Mouse (Mus musculus) CH12.LX (cell line): ENCODE results near the gene Sept10. TPM values are rescaled to one million over a fixed set of nuclear protein-coding genes. Genes with fewer than 3 reads are reported as not detected.

ENCODE experiments used
- DNase-seq: peaks from one replicate; pipeline ENCODE4 v3.0.0-alpha.2; 2013; ENCODE audit errors: extremely low read depth
- H3K27ac ChIP-seq: 2 replicates; pipeline ENCODE4 v1.5.1; 2012; ENCODE audit warnings: low read depth, mild to moderate bottlenecking, control low read depth, moderate library complexity; ENCODE audit not compliant: insufficient read depth
- H3K27me3 ChIP-seq: replicated peaks from 2 replicates; pipeline ENCODE3; 2012; ENCODE audit warnings: inconsistent platforms
- H3K36me3 ChIP-seq, 2 experiments: replicated peaks in 1 of 2; 2 replicates each; pipeline versions ENCODE3 to v1.6.1; 2012; ENCODE audit warnings: inconsistent platforms in 1 of 2, low read length in 1 of 2, mild to moderate bottlenecking in 1 of 2, mixed read lengths in 1 of 2, moderate library complexity in 1 of 2; ENCODE audit not compliant: control insufficient read depth in 1 of 2, insufficient read depth in 1 of 2
- H3K4me1 ChIP-seq, 2 experiments: 2 replicates each; pipeline ENCODE4 v1.6.1; 2012; ENCODE audit warnings: inconsistent platforms in 1 of 2, moderate library complexity in 1 of 2; ENCODE audit not compliant: insufficient read depth in 2 of 2, control insufficient read depth in 1 of 2
- H3K4me2 ChIP-seq: 2 replicates; pipeline ENCODE4 v1.6.1; 2012; ENCODE audit warnings: low read depth, mild to moderate bottlenecking, control low read depth; ENCODE audit not compliant: poor library complexity, insufficient read depth, severe bottlenecking
- H3K4me3 ChIP-seq, 3 experiments: fragments of 150-350 bp in 1 of 3; sonication (generic) in 1 of 3; replicated peaks in 1 of 3; 2 replicates each; pipeline versions ENCODE3 to v1.5.1; 2011 to 2012; ENCODE audit warnings: low read depth in 2 of 3, low read length in 2 of 3, mild to moderate bottlenecking in 2 of 3, moderate library complexity in 2 of 3, control low read depth in 1 of 3, improper control_type of control experiment in 1 of 3, inconsistent platforms in 1 of 3, mixed read lengths in 1 of 3; ENCODE audit not compliant: poor library complexity in 1 of 3
- H3K79me2 ChIP-seq: replicated peaks from 2 replicates; pipeline ENCODE4 v1.6.1; 2012; ENCODE audit warnings: mild to moderate bottlenecking, moderate library complexity; ENCODE audit not compliant: control insufficient read depth, poor library complexity, insufficient read depth, severe bottlenecking; ENCODE audit errors: extremely low read depth
- H3K9ac ChIP-seq: 2 replicates; pipeline ENCODE4 v1.6.1; 2012; ENCODE audit warnings: low read depth, mild to moderate bottlenecking, control low read depth, moderate library complexity; ENCODE audit not compliant: insufficient read depth
- H3K9me3 ChIP-seq: replicated peaks from 2 replicates; pipeline ENCODE3; 2012; ENCODE audit warnings: low read length, inconsistent platforms, mixed read lengths
- BHLHE40 ChIP-seq: IDR thresholded peaks from 2 replicates; pipeline ENCODE4 v1.6.1; 2011; ENCODE audit warnings: mild to moderate bottlenecking, low read depth, low read length, improper control_type of control experiment
- CHD1 ChIP-seq: IDR thresholded peaks from 2 replicates; pipeline ENCODE4 v1.6.1; 2012; ENCODE audit warnings: low read depth, low read length, improper control_type of control experiment, inconsistent platforms
- CHD2 ChIP-seq: IDR thresholded peaks from 2 replicates; pipeline ENCODE4 v1.6.1; 2011; ENCODE audit warnings: low read length, improper control_type of control experiment
- CTCF ChIP-seq, 2 experiments: IDR thresholded peaks in 1 of 2; conservative IDR thresholded peaks in 1 of 2; 2 replicates each; pipeline ENCODE4 v1.5.1; 2011 to 2012; ENCODE audit warnings: low read depth in 2 of 2, low read length in 2 of 2, improper control_type of control experiment in 1 of 2, inconsistent platforms in 1 of 2, mild to moderate bottlenecking in 1 of 2, moderate library complexity in 1 of 2
- E2F4 ChIP-seq: IDR thresholded peaks from 2 replicates; pipeline ENCODE4 v1.6.1; 2011; ENCODE audit warnings: low read depth, low read length, improper control_type of control experiment; ENCODE audit not compliant: insufficient replicate concordance
- ELF1 ChIP-seq: IDR thresholded peaks from 2 replicates; pipeline ENCODE4 v1.6.1; 2014; ENCODE audit warnings: low read depth, mild to moderate bottlenecking, inconsistent platforms, low read length, improper control_type of control experiment
- EP300 ChIP-seq: IDR thresholded peaks from 2 replicates; pipeline ENCODE4 v1.6.1; 2011; ENCODE audit warnings: low read length, improper control_type of control experiment
- ETS1 ChIP-seq: conservative IDR thresholded peaks from 2 replicates; pipeline ENCODE4 v1.6.1; 2012; ENCODE audit warnings: low read depth, mild to moderate bottlenecking, inconsistent platforms, low read length, improper control_type of control experiment, moderate library complexity
- GABPA ChIP-seq: IDR thresholded peaks from 2 replicates; pipeline ENCODE4 v1.6.1; 2012; ENCODE audit warnings: low read depth, low read length, improper control_type of control experiment, inconsistent platforms; ENCODE audit not compliant: insufficient replicate concordance
- HCFC1 ChIP-seq: IDR thresholded peaks from 2 replicates; pipeline ENCODE4 v1.6.1; 2012; ENCODE audit warnings: low read depth, mild to moderate bottlenecking, inconsistent platforms, low read length, improper control_type of control experiment
- IRF4 ChIP-seq: IDR thresholded peaks from 2 replicates; pipeline ENCODE4 v1.6.1; 2014; ENCODE audit warnings: low read depth, mild to moderate bottlenecking, inconsistent platforms, low read length, improper control_type of control experiment
- JUN ChIP-seq: IDR thresholded peaks from 2 replicates; pipeline ENCODE4 v1.6.1; 2011; ENCODE audit warnings: low read depth, mild to moderate bottlenecking, low read length, improper control_type of control experiment, moderate library complexity; ENCODE audit not compliant: insufficient read depth
- JUND ChIP-seq: conservative IDR thresholded peaks from 2 replicates; pipeline ENCODE4 v1.6.1; 2011; ENCODE audit warnings: low read depth, low read length, improper control_type of control experiment
- KAT2A ChIP-seq: IDR thresholded peaks from 2 replicates; pipeline ENCODE4 v1.6.1; 2012; ENCODE audit warnings: low read length, improper control_type of control experiment, inconsistent platforms; ENCODE audit not compliant: insufficient replicate concordance
- MAFK ChIP-seq: IDR thresholded peaks from 2 replicates; pipeline ENCODE4 v1.6.1; 2011; ENCODE audit warnings: low read length, improper control_type of control experiment; ENCODE audit not compliant: insufficient replicate concordance
- MAX ChIP-seq: IDR thresholded peaks from 2 replicates; pipeline ENCODE4 v1.6.1; 2011; ENCODE audit warnings: low read length, improper control_type of control experiment
- MAZ ChIP-seq: IDR thresholded peaks from 2 replicates; pipeline ENCODE4 v1.6.1; 2012; ENCODE audit warnings: low read depth, mild to moderate bottlenecking, inconsistent platforms, low read length, improper control_type of control experiment, moderate library complexity
- MEF2A ChIP-seq: IDR thresholded peaks from 2 replicates; pipeline ENCODE4 v1.6.1; 2014; ENCODE audit warnings: low read depth, mild to moderate bottlenecking, inconsistent platforms, low read length, improper control_type of control experiment, borderline replicate concordance
- MXI1 ChIP-seq: IDR thresholded peaks from 2 replicates; pipeline ENCODE4 v1.6.1; 2011; ENCODE audit warnings: mild to moderate bottlenecking, low read depth, low read length, improper control_type of control experiment
- MYC ChIP-seq: IDR thresholded peaks from 2 replicates; pipeline ENCODE4 v1.6.1; 2011; ENCODE audit warnings: low read depth, mild to moderate bottlenecking, improper control_type of control experiment, low read length
- NELFE ChIP-seq: IDR thresholded peaks from 2 replicates; pipeline ENCODE4 v1.6.1; 2011; ENCODE audit warnings: low read depth, low read length, improper control_type of control experiment
- NRF1 ChIP-seq: IDR thresholded peaks from 2 replicates; pipeline ENCODE4 v1.6.1; 2014; ENCODE audit warnings: low read depth, mild to moderate bottlenecking, inconsistent platforms, low read length, improper control_type of control experiment, moderate library complexity
- PAX5 ChIP-seq: IDR thresholded peaks from 2 replicates; pipeline ENCODE4 v1.6.1; 2012; ENCODE audit warnings: low read length, inconsistent platforms, mixed read lengths
- POLR2A ChIP-seq: IDR thresholded peaks from 2 replicates; pipeline ENCODE4 v1.6.1; 2011; ENCODE audit warnings: low read depth, mild to moderate bottlenecking, improper control_type of control experiment, low read length
- POLR2AphosphoS2 ChIP-seq: IDR thresholded peaks from 2 replicates; pipeline ENCODE4 v1.6.1; 2011; ENCODE audit warnings: low read depth, low read length, improper control_type of control experiment
- RAD21 ChIP-seq: IDR thresholded peaks from 2 replicates; pipeline ENCODE4 v1.6.1; 2011; ENCODE audit warnings: low read depth, mild to moderate bottlenecking, low read length, improper control_type of control experiment, moderate library complexity
- RCOR1 ChIP-seq: conservative IDR thresholded peaks from 2 replicates; pipeline ENCODE4 v1.6.1; 2012; ENCODE audit warnings: low read depth, mild to moderate bottlenecking, inconsistent platforms, low read length, improper control_type of control experiment
- SIN3A ChIP-seq: IDR thresholded peaks from 2 replicates; pipeline ENCODE4 v1.6.1; 2012; ENCODE audit warnings: low read length, improper control_type of control experiment, inconsistent platforms
- SMC3 ChIP-seq: IDR thresholded peaks from 2 replicates; pipeline ENCODE4 v1.6.1; 2011; ENCODE audit warnings: low read depth, low read length, improper control_type of control experiment
- TBP ChIP-seq: conservative IDR thresholded peaks from 2 replicates; pipeline ENCODE4 v1.6.1; 2011; ENCODE audit warnings: low read depth, low read length, improper control_type of control experiment
- TCF12 ChIP-seq: IDR thresholded peaks from 2 replicates; pipeline ENCODE4 v1.6.1; 2014; ENCODE audit warnings: low read depth, mild to moderate bottlenecking, inconsistent platforms, low read length, improper control_type of control experiment
- UBTF ChIP-seq: IDR thresholded peaks from 2 replicates; pipeline ENCODE4 v1.6.1; 2012; ENCODE audit warnings: low read depth, mild to moderate bottlenecking, inconsistent platforms, low read length, improper control_type of control experiment, moderate library complexity
- USF1 ChIP-seq: IDR thresholded peaks from 2 replicates; pipeline ENCODE4 v1.6.1; 2014; ENCODE audit warnings: low read depth, mild to moderate bottlenecking, inconsistent platforms, low read length, improper control_type of control experiment
- USF2 ChIP-seq: conservative IDR thresholded peaks from 2 replicates; pipeline ENCODE4 v1.6.1; 2011; ENCODE audit warnings: low read depth, low read length, improper control_type of control experiment
- ZC3H11A ChIP-seq: IDR thresholded peaks from 2 replicates; pipeline ENCODE4 v1.6.1; 2012; ENCODE audit warnings: low read depth, mild to moderate bottlenecking, inconsistent platforms, low read length, improper control_type of control experiment
- ZKSCAN1 ChIP-seq: IDR thresholded peaks from 2 replicates; pipeline ENCODE4 v1.6.1; 2012; ENCODE audit warnings: low read depth, inconsistent platforms, low read length, improper control_type of control experiment, borderline replicate concordance
- ZMIZ1 ChIP-seq: IDR thresholded peaks from 2 replicates; pipeline ENCODE4 v1.6.1; 2012; ENCODE audit warnings: low read depth, mild to moderate bottlenecking, inconsistent platforms, low read length, improper control_type of control experiment
- ZNF384 ChIP-seq: IDR thresholded peaks from 2 replicates; pipeline ENCODE4 v1.6.1; 2012; ENCODE audit warnings: low read depth, low read length, improper control_type of control experiment, inconsistent platforms
- dilution Hi-C: fragments of 300-500 bp; cut with MboI; formaldehyde crosslinking; loops from 2 replicates; pipeline ENCODE4 v1.14.3; 2020; ENCODE audit warnings: low sequenced_read_pairs; ENCODE audit not compliant: extremely low pct_unique_long_range_greater_than_20kb, extremely low pct_ligation_motif_present
- in situ Hi-C: fragments of 300-500 bp; cut with MboI; formaldehyde crosslinking; loops from 3 replicates; pipeline ENCODE4 v1.14.3; 2019; ENCODE audit warnings: low sequenced_read_pairs, low pct_ligation_motif_present, low pct_unique_long_range_greater_than_20kb, mixed read lengths
- polyA plus RNA-seq: library from polyadenylated mRNA; unstranded; fragments of >175 nt; gene quantifications from 2 replicates; pipeline ENCODE4 v1.2.1, GENCODE M21; 2012; ENCODE audit warnings: low read depth; ENCODE audit not compliant: insufficient read length
- total RNA-seq, 2 experiments: library from RNA; depleted of rRNA; stranded (reverse); fragments of 300-350 nt in 1 of 2; fragments of >200 nt in 1 of 2; gene quantifications; 2 replicates each; pipeline ENCODE4 v1.2.3; 2012 to 2014

Sept10 gene
- total RNA-seq (2012; rRNA removed) (8.5 and 10.3 TPM in 2 replicates), total RNA-seq (2014; rRNA removed) (13.1 and 14.9 TPM in 2 replicates), polyA plus RNA-seq (6.9 and 8.9 TPM in 2 replicates)

- Histone ChIP-seq H3K27me3 (no peaks in the 10 kb centered on the region), H3K79me2 (peaks cover 35% of the 10 kb centered on the region), H3K27ac (peak within 1 kb of the TSS; percentile 74), H3K4me2 (peak within 1 kb of the TSS; percentile 74), H3K4me3 (peak within 1 kb of the TSS; percentile 76 to 91 (median 77)), H3K4me1 (peaks cover 0 to 12% of the 10 kb centered on the region in 2 experiments; a peak in 3 of 4 replicates), H3K36me3 (peaks cover 0 to 7% of the 10 kb centered on the region in 2 experiments), H3K9me3 (no peaks in the 10 kb centered on the region), H3K9ac (peak within 1 kb of the TSS; percentile 92)
- TF ChIP-seq ETS1 (peak; percentile 11; the same call in 1 of the 2 replicates), SIN3A (peak; percentile 29; the same call in 1 of the 2 replicates), IRF4 (peak; percentile 2; the same call in 1 of the 2 replicates), NELFE (peak; percentile 98), MXI1 (no peak; the same call in none of the 2 replicates), SMC3 (no peak), TCF12 (peak; percentile 82), MYC (0 out of 2 replicates have a peak, but pooled peaks have one; percentile 10), MAZ (peak; percentile 80), RCOR1 (peak; percentile 78; the same call in 1 of the 2 replicates), RAD21 (no peak), ZC3H11A (no peak), USF2 (no peak), KAT2A (no peak), PAX5 (no peak), MAX (peak; percentile 16; the same call in 1 of the 2 replicates), UBTF (no peak; the same call in 1 of the 2 replicates), E2F4 (no peak), CHD1 (no peak), JUND (no peak), USF1 (no peak), ZNF384 (no peak), CHD2 (peak; percentile 93), JUN (no peak), GABPA (no peak), BHLHE40 (peak; percentile 65), EP300 (no peak), ELF1 (peak; percentile 93), NRF1 (no peak; the same call in 1 of the 2 replicates), MEF2A (peak; percentile 17; the same call in 1 of the 2 replicates), ZMIZ1 (peak; percentile 98), HCFC1 (peak; percentile 70), CTCF (conservative IDR thresholded peaks at IDR 0.05 in 1 of 2, IDR thresholded peaks at IDR 0.05 in 1 of 2; ENCODE audit: low read depth in 2 of 2, low read length in 2 of 2) (no peak), TBP (peak; percentile 89), POLR2A (peak; percentile 99), ZKSCAN1 (no peak), MAFK (no peak), POLR2AphosphoS2 (peak; percentile 90; the same call in 1 of the 2 replicates)
- dilution Hi-C loops (no loop called here), in situ Hi-C loops (loop anchor here (10.0 kb wide), 1 partner anchor 63 kb away; no protein-coding TSS in a partner anchor)
- peak; percentile 95 for DNase-seq
Measured at GRCm38 (mm10) chr10:59221473-59222270, at the start of gene Sept10, which contains the start of gene Sowahc. Sept10 (minus strand) TSS chr10:59221847. Sowahc (plus strand) TSS chr10:59221953.
